In genomic region chr17:29375871-29376270, GRCm38 (mm10) we compare ENCODE assay signal across 18 mouse cellular contexts.
"Had no signal": no experiment of that assay in that cellular context is flagged by ENCODE, and none has a peak within 500 bp of the region (broad histone marks: within the 10 kb centered on the region; RNA-seq: fewer than 3 reads in every experiment).

No protein-coding gene starts in this region.

- H3K27me3 ChIP-seq: liver, embryonic 13.5 days; midbrain, embryonic 12.5 days; midbrain, embryonic 15.5 days; neural tube, embryonic 12.5 days; neural tube, embryonic 15.5 days had no signal

- H3K4me1 ChIP-seq: liver, embryonic 13.5 days; midbrain, embryonic 12.5 days; midbrain, embryonic 15.5 days had no signal

- H3K4me2 ChIP-seq: liver, embryonic 13.5 days; lung, embryonic 14.5 days; midbrain, embryonic 12.5 days; midbrain, embryonic 15.5 days; neural tube, embryonic 12.5 days; neural tube, embryonic 15.5 days had no signal

- DNase-seq: kidney, adult 18-20 months; kidney, adult 9 months; kidney, postnatal 14 days; kidney, postnatal 4 days; left cerebral cortex, postnatal 4 days; liver, embryonic 13.5 days; lung, embryonic 14.5 days; right cerebral cortex, adult 18-20 months; right cerebral cortex, postnatal 14 days; right cerebral cortex, postnatal 4 days; thymus, adult 18-20 months; thymus, postnatal 36 days had no signal

- H3K36me3 ChIP-seq: liver, embryonic 13.5 days; midbrain, embryonic 12.5 days; midbrain, embryonic 15.5 days; neural tube, embryonic 12.5 days; neural tube, embryonic 15.5 days had no signal

- ATAC-seq: lung, postnatal 0 days; midbrain, embryonic 15.5 days had no signal

- H3K9me3 ChIP-seq: liver, embryonic 13.5 days; midbrain, embryonic 12.5 days; midbrain, embryonic 15.5 days; neural tube, embryonic 12.5 days; neural tube, embryonic 15.5 days had no signal

- H3K9ac ChIP-seq: liver, embryonic 13.5 days; lung, embryonic 14.5 days; midbrain, embryonic 12.5 days; midbrain, embryonic 15.5 days; neural tube, embryonic 12.5 days; neural tube, embryonic 15.5 days had no signal

- H3K27ac ChIP-seq: liver, embryonic 13.5 days; macrophage; midbrain, embryonic 12.5 days; midbrain, embryonic 15.5 days; neural tube, embryonic 12.5 days; neural tube, embryonic 15.5 days had no signal

- H3K4me3 ChIP-seq: liver, embryonic 13.5 days; midbrain, embryonic 12.5 days; midbrain, embryonic 15.5 days; neural tube, embryonic 12.5 days; neural tube, embryonic 15.5 days had no signal
